Mouse (Mus musculus) ES-E14 (cell line): ENCODE data around the gene Gadl1.

Experiments
- CHD2 ChIP-seq: IDR thresholded peaks from 2 replicates; pipeline ENCODE4 v1.6.1; 2014; ENCODE audit warnings: mild to moderate bottlenecking, low read depth, low read length, inconsistent platforms
- HCFC1 ChIP-seq: IDR thresholded peaks from 2 replicates; pipeline ENCODE4 v1.6.1; 2012; ENCODE audit warnings: low read length, inconsistent platforms, borderline replicate concordance; ENCODE audit not compliant: insufficient read depth
- ZC3H11A ChIP-seq: IDR thresholded peaks from 2 replicates; pipeline ENCODE4 v1.6.1; 2012; ENCODE audit warnings: low read depth, mild to moderate bottlenecking, inconsistent platforms, low read length, borderline replicate concordance
- ZNF384 ChIP-seq: IDR thresholded peaks from 2 replicates; pipeline ENCODE4 v1.6.1; 2012; ENCODE audit warnings: low read depth, low read length, inconsistent platforms

DNA sequence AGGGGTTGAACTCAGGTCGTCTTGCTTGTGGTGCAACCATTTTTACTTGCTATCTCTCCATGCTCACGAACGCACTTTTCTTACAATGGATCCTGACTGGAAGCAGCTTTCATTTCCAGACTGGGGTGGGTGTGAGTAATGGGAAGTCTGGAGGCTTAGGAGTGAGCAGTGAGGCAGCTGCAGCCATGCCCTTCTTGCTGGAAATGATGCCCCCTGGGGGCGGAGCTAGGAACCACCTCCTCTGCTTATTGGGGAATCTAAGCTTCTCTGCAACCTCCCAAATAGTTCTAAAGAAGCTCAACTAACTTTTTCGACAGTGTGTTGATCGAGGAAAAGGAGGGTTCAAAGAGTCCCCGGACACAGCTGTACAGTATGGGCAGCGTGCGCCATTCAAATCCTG, 179.7 kb downstream of the Gadl1 start:
- TF ChIP-seq ZNF384, result no peak
- no peak for TF ChIP-seq ZC3H11A
- no peak for TF ChIP-seq HCFC1
- no peak for TF ChIP-seq CHD2
